Comparison of ENCODE assay signal across 24 mouse cellular contexts in genomic region chr4:86006596-86006995, GRCm38 (mm10).
DNase-seq lines count a peak whose midpoint lies in the region; ATAC-seq and TF ChIP-seq lines count a peak whose summit lies in the region.
"Had no signal": no experiment of that assay in that cellular context is flagged by ENCODE, and none has a peak within 500 bp of the region (broad histone marks: within the 10 kb centered on the region; RNA-seq: fewer than 3 reads in every experiment).

No protein-coding gene starts in this region.

- no peaks in the 10 kb centered on the region for H3K27me3 ChIP-seq in forebrain, embryonic 13.5 days
- H3K27me3 ChIP-seq in forebrain, embryonic 16.5 days (replicated peaks; ENCODE audit: control insufficient read depth, insufficient read depth, low read length) = no peaks in the 10 kb centered on the region
- H3K27me3 ChIP-seq in lung, embryonic 14.5 days (ENCODE audit: insufficient read depth, low read length) = no peaks in the 10 kb centered on the region
- H3K27me3 ChIP-seq in midbrain, embryonic 13.5 days = no peaks in the 10 kb centered on the region
- no peaks in the 10 kb centered on the region for H3K27me3 ChIP-seq in midbrain, postnatal 0 days (ENCODE audit: insufficient read depth, low read length)
- H3K27me3 ChIP-seq: CH12.LX; heart, embryonic 12.5 days; hindbrain, embryonic 12.5 days; hindbrain, embryonic 15.5 days had no signal

- no peak for TF ChIP-seq CTCF in lung, embryonic 14.5 days (IDR thresholded peaks at IDR 0.05; ENCODE audit: low read depth)
- TF ChIP-seq CTCF in lung, adult 2 months (IDR thresholded peaks at IDR 0.05; ENCODE audit: insufficient read depth, low read length) = no peak
- TF ChIP-seq CTCF in midbrain, postnatal 0 days (IDR thresholded peaks at IDR 0.05) = no peak

- no peak overlapping the region for H3K27ac ChIP-seq in forebrain, embryonic 13.5 days
- no peak overlapping the region for H3K27ac ChIP-seq in forebrain, embryonic 16.5 days (ENCODE audit: low read length)
- H3K27ac ChIP-seq in lung, embryonic 14.5 days (ENCODE audit: low read depth) = no peak overlapping the region
- H3K27ac ChIP-seq in midbrain, embryonic 13.5 days = no peak overlapping the region
- no peak overlapping the region for H3K27ac ChIP-seq in midbrain, postnatal 0 days (ENCODE audit: low read depth, low read length)
- H3K27ac ChIP-seq: forebrain, embryonic 10.5 days; hindbrain, embryonic 12.5 days; hindbrain, embryonic 15.5 days had no signal

- 0 out of 2 replicates have a peak, but pooled peaks have one; percentile 45 for ATAC-seq in forebrain, embryonic 13.5 days
- ATAC-seq in forebrain, embryonic 16.5 days = no peak
- ATAC-seq in lung, embryonic 14.5 days (ENCODE audit: insufficient read depth) = peak; percentile 31; the same call in 1 of the 2 replicates
- 0 out of 2 replicates have a peak, but pooled peaks have one; percentile 40 for ATAC-seq in midbrain, embryonic 13.5 days
- no peak for ATAC-seq in midbrain, postnatal 0 days (ENCODE audit: low FRiP score)
- ATAC-seq: forebrain, embryonic 14.5 days; Patski had no signal

- no peak overlapping the region for H3K9ac ChIP-seq in forebrain, embryonic 13.5 days
- H3K9ac ChIP-seq in forebrain, embryonic 16.5 days (replicated peaks; ENCODE audit: low read depth, low read length) = no peak overlapping the region
- no peak overlapping the region for H3K9ac ChIP-seq in lung, embryonic 14.5 days
- no peak overlapping the region for H3K9ac ChIP-seq in midbrain, embryonic 13.5 days (replicated peaks)
- no peak overlapping the region for H3K9ac ChIP-seq in midbrain, postnatal 0 days (replicated peaks; ENCODE audit: low read length, poor library complexity, severe bottlenecking)
- H3K9ac ChIP-seq: heart, embryonic 12.5 days; hindbrain, embryonic 12.5 days; hindbrain, embryonic 15.5 days had no signal

- peak; percentile 41 for DNase-seq in lung, embryonic 14.5 days
- no peak for DNase-seq in lung, adult 2 months
- DNase-seq in midbrain, postnatal 0 days (ENCODE audit: low spot score) = no peak
- no peak for DNase-seq in testis, postnatal 10 days (ENCODE audit: low spot score)
- DNase-seq: adrenal gland, postnatal 10 days; adrenal gland, postnatal 36 days; B cell, adult 2 months; cerebellum, adult 11 months; cerebellum, adult 2 months; cerebellum, adult 9-11 months; cerebellum, postnatal 25 days; gastrocnemius, postnatal 25 days; heart, adult 18-20 months had no signal

- H3K4me2 ChIP-seq in forebrain, embryonic 13.5 days = no peak overlapping the region
- no peak overlapping the region for H3K4me2 ChIP-seq in forebrain, embryonic 16.5 days (ENCODE audit: low read length)
- H3K4me2 ChIP-seq in lung, embryonic 14.5 days = no peak overlapping the region
- H3K4me2 ChIP-seq in midbrain, embryonic 13.5 days (replicated peaks) = no peak overlapping the region
- H3K4me2 ChIP-seq in midbrain, postnatal 0 days (ENCODE audit: low read depth, low read length, poor library complexity, severe bottlenecking) = no peak overlapping the region
- H3K4me2 ChIP-seq: heart, embryonic 12.5 days; hindbrain, embryonic 12.5 days; hindbrain, embryonic 15.5 days had no signal

- 0 out of 2 replicates have a peak, but pooled peaks cover 3% of the 10 kb centered on the region for H3K4me1 ChIP-seq in forebrain, embryonic 13.5 days
- H3K4me1 ChIP-seq in forebrain, embryonic 16.5 days (replicated peaks; ENCODE audit: control insufficient read depth, insufficient read depth, low read length) = no peaks in the 10 kb centered on the region
- no peaks in the 10 kb centered on the region for H3K4me1 ChIP-seq in lung, embryonic 14.5 days (ENCODE audit: insufficient read depth)
- no peaks in the 10 kb centered on the region for H3K4me1 ChIP-seq in lung, adult 2 months (ENCODE audit: control insufficient read depth, insufficient read depth, low read length)
- peaks cover 6% of the 10 kb centered on the region; the same call in 1 of the 2 replicates for H3K4me1 ChIP-seq in midbrain, embryonic 13.5 days (replicated peaks)
- H3K4me1 ChIP-seq in midbrain, postnatal 0 days (ENCODE audit: insufficient read depth, low read length) = no peaks in the 10 kb centered on the region
- H3K4me1 ChIP-seq: forebrain, embryonic 10.5 days; hindbrain, embryonic 15.5 days had no signal

- no peaks in the 10 kb centered on the region for H3K9me3 ChIP-seq in forebrain, embryonic 13.5 days (replicated peaks)
- H3K9me3 ChIP-seq in forebrain, embryonic 16.5 days (ENCODE audit: control insufficient read depth, low read length) = no peaks in the 10 kb centered on the region
- H3K9me3 ChIP-seq in lung, embryonic 14.5 days (ENCODE audit: low read depth, low read length) = no peaks in the 10 kb centered on the region
- no peaks in the 10 kb centered on the region for H3K9me3 ChIP-seq in midbrain, embryonic 13.5 days
- no peaks in the 10 kb centered on the region for H3K9me3 ChIP-seq in midbrain, postnatal 0 days (ENCODE audit: low read length)
- H3K9me3 ChIP-seq: forebrain, embryonic 10.5 days; G1E; heart, embryonic 12.5 days; hindbrain, embryonic 12.5 days; hindbrain, embryonic 15.5 days had no signal

- no peak for TF ChIP-seq POLR2A in lung, adult 2 months (IDR thresholded peaks at IDR 0.05; ENCODE audit: borderline replicate concordance, extremely low read depth, low read depth, low read length)

- no peak overlapping the region for H3K4me3 ChIP-seq in forebrain, embryonic 13.5 days
- no peak overlapping the region for H3K4me3 ChIP-seq in forebrain, embryonic 16.5 days (replicated peaks; ENCODE audit: low read length)
- H3K4me3 ChIP-seq in lung, embryonic 14.5 days (ENCODE audit: low read depth, low read length) = no peak overlapping the region
- no peak overlapping the region for H3K4me3 ChIP-seq in lung, adult 2 months (replicated peaks; ENCODE audit: extremely low read depth, low read depth, low read length)
- no peak overlapping the region for H3K4me3 ChIP-seq in midbrain, embryonic 13.5 days (replicated peaks)
- H3K4me3 ChIP-seq in midbrain, postnatal 0 days (ENCODE audit: low read depth, low read length) = no peak overlapping the region
- H3K4me3 ChIP-seq: forebrain, embryonic 10.5 days; heart, embryonic 12.5 days; hindbrain, embryonic 12.5 days; hindbrain, embryonic 15.5 days had no signal

- H3K36me3 ChIP-seq in forebrain, embryonic 13.5 days (ENCODE audit: poor library complexity, severe bottlenecking) = no peaks in the 10 kb centered on the region
- no peaks in the 10 kb centered on the region for H3K36me3 ChIP-seq in forebrain, embryonic 16.5 days (ENCODE audit: control insufficient read depth, insufficient read depth)
- H3K36me3 ChIP-seq in lung, embryonic 14.5 days (ENCODE audit: insufficient read depth) = no peaks in the 10 kb centered on the region
- H3K36me3 ChIP-seq in midbrain, embryonic 13.5 days = no peaks in the 10 kb centered on the region
- H3K36me3 ChIP-seq in midbrain, postnatal 0 days (ENCODE audit: insufficient read depth, low read length) = no peaks in the 10 kb centered on the region
- H3K36me3 ChIP-seq: forebrain, embryonic 10.5 days; G1E; heart, embryonic 12.5 days; hindbrain, embryonic 12.5 days; hindbrain, embryonic 15.5 days had no signal

- 43% methylated on average over 5 of the region's 5 CpGs for WGBS in forebrain, embryonic 13.5 days
- 44% methylated on average over 5 of the region's 5 CpGs for WGBS in forebrain, embryonic 16.5 days
- 38% methylated on average over 5 of the region's 5 CpGs for WGBS in lung, embryonic 14.5 days
- WGBS in lung, adult 2 months = 69% methylated on average over 5 of the region's 5 CpGs
- WGBS in midbrain, embryonic 13.5 days = 35% methylated on average over 5 of the region's 5 CpGs
- WGBS in midbrain, postnatal 0 days = 39% methylated on average over 5 of the region's 5 CpGs

Comparison
In these comparisons a context has a peak if more than half of its experiments do, and no peak if none do; other contexts are left out.
1. ATAC-seq: peak in forebrain, embryonic 13.5 days (single experiment), lung, embryonic 14.5 days (single experiment) and midbrain, embryonic 13.5 days (single experiment); none in forebrain, embryonic 16.5 days (single experiment) and midbrain, postnatal 0 days (single experiment).